Mouse (Mus musculus) large intestine, adult 2 months (tissue): ENCODE measurements around the gene Poc5. TPM values are rescaled to one million over a fixed set of nuclear protein-coding genes. Genes with fewer than 3 reads are reported as not detected.

Experiments
- polyA plus RNA-seq: library from polyadenylated mRNA; depleted of rRNA; stranded (reverse); fragments of >200 nt; gene quantifications from 2 replicates; pipeline ENCODE4 v1.2.3, GENCODE M21; 2012; rRNA removed

Gene Poc5
- polyA plus RNA-seq, 1 experiment = 3.9 TPM

Other genes starting within 250 kb of the Poc5 start
- gene Ankdd1b, start 82.9 kb downstream of the Poc5 start, polyA plus RNA-seq = 0.11 and 0.25 TPM in 2 replicates
- gene Gm17622, start 102.4 kb downstream of the Poc5 start, polyA plus RNA-seq = not detected in 2 replicates
- 1.0 and 1.6 TPM in 2 replicates for gene Polk, start 154.3 kb downstream of the Poc5 start, polyA plus RNA-seq
- gene Col4a3bp, start 154.3 kb downstream of the Poc5 start, polyA plus RNA-seq = 5.4 and 15.0 TPM in 2 replicates